Mouse (Mus musculus) hindbrain, embryonic 10.5 days (tissue): ENCODE data around the gene Celf2. TPM values are rescaled to one million over a fixed set of nuclear protein-coding genes. Genes with fewer than 3 reads are reported as not detected.

Experiments used
- DNase-seq: peaks from one replicate; pipeline ENCODE4 v3.0.0-alpha.2; 2017; ENCODE audit warnings: low spot score
- H3K27ac ChIP-seq: fragments of 300-500 bp; sonication (generic); 2 replicates; pipeline ENCODE4 v1.5.1; 2016; ENCODE audit warnings: mild to moderate bottlenecking, moderate library complexity
- H3K27me3 ChIP-seq: fragments of 300-500 bp; sonication (generic); 2 replicates; pipeline ENCODE4 v1.6.1; 2016; ENCODE audit warnings: mild to moderate bottlenecking; ENCODE audit not compliant: poor library complexity, insufficient read depth, severe bottlenecking
- H3K36me3 ChIP-seq: fragments of 300-500 bp; sonication (generic); 2 replicates; pipeline ENCODE4 v1.6.1; 2016; ENCODE audit warnings: mild to moderate bottlenecking, moderate library complexity
- H3K4me1 ChIP-seq: fragments of 300-500 bp; sonication (generic); replicated peaks from 2 replicates; pipeline ENCODE4 v1.6.1; 2016; ENCODE audit warnings: mild to moderate bottlenecking
- H3K4me3 ChIP-seq: fragments of 300-500 bp; sonication (generic); 2 replicates; pipeline ENCODE4 v1.5.1; 2016; ENCODE audit warnings: mild to moderate bottlenecking, moderate library complexity
- H3K9me3 ChIP-seq: fragments of 300-500 bp; sonication (generic); 2 replicates; pipeline ENCODE4 v1.6.1; 2016; ENCODE audit warnings: mild to moderate bottlenecking, moderate library complexity
- WGBS: fragments of 180-500 bp; shearing (Covaris S2); methylation state at CpG from one replicate; pipeline ENCODE4 v1.1.7; 2016; 5-methylcytosine and 5-hydroxymethylcytosine counted together
- polyA plus RNA-seq: library from polyadenylated mRNA; unstranded; fragments of >200 nt; fragmentation: Nextera tagmentation; extraction: Ambion mirVana; gene quantifications from 2 replicates; pipeline ENCODE4 v1.2.1, GENCODE M21; 2016

Gene Celf2
- polyA plus RNA-seq, 1 experiment from 2014 or later: 66.8 TPM

- no peaks in the 10 kb centered on the region for H3K27me3 ChIP-seq
- WGBS: 95% methylated on average over 10 of the region's 10 CpGs
- H3K4me1 ChIP-seq: no peaks in the 10 kb centered on the region
- no peak overlapping the region for H3K4me3 ChIP-seq
- H3K9me3 ChIP-seq: no peaks in the 10 kb centered on the region
- DNase-seq: no peak
- no peaks in the 10 kb centered on the region for H3K36me3 ChIP-seq
- H3K27ac ChIP-seq: no peak overlapping the region
These were observed 985.5 kb downstream of the Celf2 start for GRCm38 (mm10) chr2:6523924-6524300.

GRCm38 (mm10) chr2:6523261-6523923 lies 986.0 kb downstream of the Celf2 start:
- Histone ChIP-seq H3K4me3 (no peak overlapping the region), H3K36me3 (no peaks in the 10 kb centered on the region), H3K4me1 (no peaks in the 10 kb centered on the region), H3K27ac (0 out of 2 replicates have a peak overlapping the region, but pooled peaks have one; percentile 16), H3K9me3 (no peaks in the 10 kb centered on the region), H3K27me3 (no peaks in the 10 kb centered on the region)
- no peak for DNase-seq
- 88% methylated on average over 16 of the region's 16 CpGs for WGBS

- H3K36me3 ChIP-seq: no peaks in the 10 kb centered on the region
- DNase-seq: no peak
- no peaks in the 10 kb centered on the region for H3K27me3 ChIP-seq
- no peaks in the 10 kb centered on the region for H3K9me3 ChIP-seq
- H3K27ac ChIP-seq: no peak overlapping the region
- 92% methylated on average over 4 of the region's 4 CpGs for WGBS
- H3K4me1 ChIP-seq: no peaks in the 10 kb centered on the region
- no peak overlapping the region for H3K4me3 ChIP-seq
These were observed 987.0 kb downstream of the Celf2 start for GRCm38 (mm10) chr2:6522411-6522810.

GRCm38 (mm10) chr2:6513176-6513575 lies 996.2 kb downstream of the Celf2 start:
- Histone ChIP-seq H3K27me3 (no peaks in the 10 kb centered on the region), H3K4me1 (no peaks in the 10 kb centered on the region), H3K9me3 (no peaks in the 10 kb centered on the region), H3K27ac (no peak overlapping the region), H3K4me3 (no peak overlapping the region), H3K36me3 (no peaks in the 10 kb centered on the region)
- 82% methylated on average over 7 of the region's 7 CpGs for WGBS
- DNase-seq: no peak

- H3K9me3 ChIP-seq: no peaks in the 10 kb centered on the region
- no peaks in the 10 kb centered on the region for H3K27me3 ChIP-seq
- 44% methylated on average over 3 of the region's 3 CpGs for WGBS
- no peaks in the 10 kb centered on the region for H3K36me3 ChIP-seq
- DNase-seq: no peak
- H3K4me3 ChIP-seq: no peak overlapping the region
- no peak overlapping the region for H3K27ac ChIP-seq
- peaks cover 9% of the 10 kb centered on the region for H3K4me1 ChIP-seq
These were observed 1002.3 kb downstream of the Celf2 start for GRCm38 (mm10) chr2:6507071-6507470.

- H3K36me3 ChIP-seq: no peaks in the 10 kb centered on the region
- no peak overlapping the region for H3K4me3 ChIP-seq
- H3K27ac ChIP-seq: peak overlapping the region; percentile 19; the same call in 1 of the 2 replicates
- 59% methylated on average over 13 of the region's 13 CpGs for WGBS
- no peak for DNase-seq
- H3K4me1 ChIP-seq: peaks cover 9% of the 10 kb centered on the region
- H3K9me3 ChIP-seq: no peaks in the 10 kb centered on the region
- H3K27me3 ChIP-seq: no peaks in the 10 kb centered on the region
These were observed 1003.2 kb downstream of the Celf2 start for GRCm38 (mm10) chr2:6505979-6506811.

- Histone ChIP-seq H3K4me3 (no peak overlapping the region), H3K4me1 (peaks cover 9% of the 10 kb centered on the region), H3K9me3 (no peaks in the 10 kb centered on the region), H3K36me3 (no peaks in the 10 kb centered on the region), H3K27me3 (no peaks in the 10 kb centered on the region), H3K27ac (no peak overlapping the region)
- no peak for DNase-seq
- 83% methylated on average over 12 of the region's 12 CpGs for WGBS
These were observed 1003.8 kb downstream of the Celf2 start for GRCm38 (mm10) chr2:6505531-6505930.

- Histone ChIP-seq H3K36me3 (no peaks in the 10 kb centered on the region), H3K4me3 (no peak overlapping the region), H3K27me3 (no peaks in the 10 kb centered on the region), H3K27ac (no peak overlapping the region), H3K4me1 (0 out of 2 replicates have a peak, but pooled peaks cover 5% of the 10 kb centered on the region), H3K9me3 (no peaks in the 10 kb centered on the region)
- DNase-seq: no peak
- 86% methylated on average over 12 of the region's 12 CpGs for WGBS
These were observed 1011.3 kb downstream of the Celf2 start for GRCm38 (mm10) chr2:6498101-6498500.

- no peaks in the 10 kb centered on the region for H3K36me3 ChIP-seq
- H3K4me3 ChIP-seq: no peak overlapping the region
- H3K9me3 ChIP-seq: no peaks in the 10 kb centered on the region
- H3K27ac ChIP-seq: no peak overlapping the region
- 81% methylated on average over 5 of the region's 5 CpGs for WGBS
- no peaks in the 10 kb centered on the region for H3K27me3 ChIP-seq
- H3K4me1 ChIP-seq: 0 out of 2 replicates have a peak, but pooled peaks cover 5% of the 10 kb centered on the region
- DNase-seq: no peak
These were observed 1011.7 kb downstream of the Celf2 start for GRCm38 (mm10) chr2:6497636-6498035.

- 0 out of 2 replicates have a peak, but pooled peaks cover 5% of the 10 kb centered on the region for H3K4me1 ChIP-seq
- no peak overlapping the region for H3K4me3 ChIP-seq
- no peaks in the 10 kb centered on the region for H3K27me3 ChIP-seq
- WGBS: 87% methylated on average over 5 of the region's 5 CpGs
- H3K27ac ChIP-seq: no peak overlapping the region
- DNase-seq: no peak
- H3K36me3 ChIP-seq: no peaks in the 10 kb centered on the region
- no peaks in the 10 kb centered on the region for H3K9me3 ChIP-seq
These were observed 1015.5 kb downstream of the Celf2 start for GRCm38 (mm10) chr2:6493886-6494285.

GRCm38 (mm10) chr2:6490870-6491269 lies 1018.5 kb downstream of the Celf2 start:
- no peaks in the 10 kb centered on the region for H3K4me1 ChIP-seq
- H3K36me3 ChIP-seq: no peaks in the 10 kb centered on the region
- no peak for DNase-seq
- H3K27ac ChIP-seq: no peak overlapping the region
- H3K27me3 ChIP-seq: no peaks in the 10 kb centered on the region
- H3K9me3 ChIP-seq: no peaks in the 10 kb centered on the region
- no peak overlapping the region for H3K4me3 ChIP-seq
- WGBS: 80% methylated on average over 4 of the region's 4 CpGs

- Histone ChIP-seq H3K9me3 (no peaks in the 10 kb centered on the region), H3K4me3 (no peak overlapping the region), H3K36me3 (no peaks in the 10 kb centered on the region), H3K27ac (no peak overlapping the region), H3K4me1 (no peaks in the 10 kb centered on the region), H3K27me3 (no peaks in the 10 kb centered on the region)
- DNase-seq: no peak
- WGBS: 86% methylated on average over 6 of the region's 6 CpGs
These were observed 1019.3 kb downstream of the Celf2 start for GRCm38 (mm10) chr2:6490076-6490475.
